Mouse (Mus musculus) adipocyte (in vitro differentiated cells): ENCODE data around the gene Edil3.
A peak's percentile ranks its signal among the peaks of the same experiment; 100 is the strongest.

ENCODE experiments used
- DNase-seq: peaks from one replicate; pipeline ENCODE4 v3.0.0-alpha.2; 2016; ENCODE audit warnings: low spot score

Edil3 gene

DNA sequence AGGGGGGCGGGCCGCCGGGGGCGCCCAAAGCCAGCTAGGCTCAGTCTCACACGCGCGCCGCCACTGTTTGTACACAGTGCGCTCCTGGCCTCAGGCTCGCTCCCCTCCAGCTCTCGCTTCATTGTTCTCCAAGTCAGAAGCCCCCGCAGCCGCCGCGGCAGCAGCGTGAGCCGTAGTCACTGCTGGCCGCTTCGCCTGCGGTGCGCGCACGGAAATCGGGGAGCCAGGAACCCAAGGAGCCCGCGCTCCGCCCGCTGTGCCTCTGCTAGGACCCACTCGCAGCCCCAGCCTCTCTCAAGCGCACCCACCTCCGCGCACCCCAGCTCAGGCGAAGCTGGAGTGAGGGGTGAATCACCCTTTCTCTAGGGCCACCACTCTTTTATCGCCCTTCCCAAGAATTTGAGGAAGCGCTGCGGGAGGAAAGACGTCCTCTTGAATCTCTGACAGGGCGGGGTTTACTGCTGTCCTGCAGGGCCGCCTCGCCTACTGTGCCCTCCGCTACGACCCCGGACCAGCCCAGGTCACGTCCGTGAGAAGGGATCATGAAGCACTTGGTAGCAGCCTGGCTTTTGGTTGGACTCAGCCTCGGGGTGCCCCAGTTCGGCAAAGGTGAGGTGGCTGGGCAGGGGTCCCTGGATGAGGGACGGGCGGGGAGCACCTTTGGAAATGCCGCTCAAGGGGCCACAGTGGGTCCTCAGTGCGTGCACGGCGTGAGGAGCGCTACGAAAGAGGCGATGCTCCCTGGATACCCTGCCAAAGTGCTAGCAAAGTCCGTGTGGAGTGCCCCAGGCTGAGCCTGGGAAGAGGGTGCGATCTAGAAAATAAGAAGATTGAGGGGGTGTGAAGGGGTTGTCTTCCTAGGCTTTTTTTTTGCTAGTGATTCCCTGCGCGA lies at the start of gene Edil3:
Edil3 (plus strand) TSS at position 33 of the 892 bp plus-strand sequence.
- no peak for DNase-seq

DNA sequence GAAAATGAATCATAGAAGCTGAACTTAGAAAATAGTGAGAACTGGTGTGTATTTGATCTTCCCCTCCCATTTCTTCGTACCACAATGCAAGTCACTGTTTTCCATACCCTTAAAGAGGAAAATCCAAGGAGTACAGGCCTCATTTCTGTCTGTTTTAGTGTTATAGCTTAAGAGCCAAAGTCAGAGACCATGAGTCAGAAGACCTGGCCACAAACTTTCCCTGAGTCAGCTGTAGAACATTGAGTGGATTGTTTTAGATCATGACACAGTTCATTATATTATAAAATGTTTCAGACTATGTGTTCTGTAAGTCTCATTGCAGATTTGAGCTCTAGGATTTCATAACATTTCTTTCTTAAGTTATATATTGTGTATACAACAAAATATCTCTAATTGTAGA lies 22.1 kb upstream of the Edil3 start:
- no peak for DNase-seq

- DNase-seq, result no peak
Observed at GRCm38 (mm10) chr13:88801006-88801405, 20.3 kb upstream of the Edil3 start.

GRCm38 (mm10) chr13:88805838-88806237 lies 15.4 kb upstream of the Edil3 start:
- no peak for DNase-seq

- no peak for DNase-seq
Observed at GRCm38 (mm10) chr13:88806269-88806668, 15.0 kb upstream of the Edil3 start.

GRCm38 (mm10) chr13:88810097-88810496 lies 11.2 kb upstream of the Edil3 start:
- DNase-seq, result no peak

GRCm38 (mm10) chr13:88820686-88821308 lies 475 bp upstream of the Edil3 start:
- no peak for DNase-seq

GRCm38 (mm10) chr13:88822332-88822895 lies 1.1 kb downstream of the Edil3 start:
- DNase-seq, result no peak

GRCm38 (mm10) chr13:88822976-88823521 lies 1.8 kb downstream of the Edil3 start:
- DNase-seq, result no peak

DNA sequence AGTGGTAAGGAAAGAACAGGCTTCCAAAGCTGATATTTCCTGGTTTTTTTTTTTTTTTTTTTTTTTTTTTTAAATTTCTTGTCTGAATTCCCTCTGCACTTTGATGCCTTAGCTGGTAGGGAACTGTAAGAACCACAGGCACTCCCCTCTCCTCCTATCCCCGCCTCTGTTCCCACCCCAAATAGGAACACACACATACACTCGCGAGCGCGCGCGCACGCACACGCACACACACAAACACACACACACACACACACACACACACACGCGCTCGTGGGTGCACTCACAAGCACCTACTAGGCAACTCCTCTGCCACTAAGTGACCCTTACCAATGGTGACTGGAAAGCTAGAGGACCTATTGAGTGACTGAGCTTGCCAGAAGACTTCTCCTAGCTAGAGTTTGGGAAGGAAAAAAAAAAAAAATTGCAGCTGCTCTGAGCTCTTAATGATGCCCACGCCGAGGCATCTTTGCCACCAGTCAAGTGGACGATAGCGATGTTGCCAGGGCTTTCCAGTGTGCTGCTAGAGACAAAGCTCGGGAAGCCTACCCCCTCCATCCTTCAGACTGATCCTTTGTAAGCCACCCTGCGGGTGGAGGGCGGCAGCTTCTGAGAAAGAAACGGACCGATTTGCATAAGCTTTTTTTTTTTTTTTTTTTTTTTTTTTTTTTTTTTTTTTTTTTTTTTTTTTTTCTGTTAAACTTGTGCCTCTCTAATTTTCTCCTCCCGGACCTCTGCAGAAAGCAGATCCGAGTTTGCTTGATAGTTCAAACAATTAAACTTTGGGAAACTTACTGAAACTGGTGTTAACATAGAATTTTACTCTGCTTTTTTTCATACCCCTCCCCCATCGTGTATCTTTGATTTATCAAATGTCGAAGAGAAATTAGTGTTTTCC lies 2.5 kb downstream of the Edil3 start:
- DNase-seq, result peak; percentile 16

- no peak for DNase-seq
Observed at GRCm38 (mm10) chr13:88824441-88824840, 3.2 kb downstream of the Edil3 start.

- DNase-seq, result no peak
Observed at GRCm38 (mm10) chr13:88828362-88828761, 7.1 kb downstream of the Edil3 start.

DNA sequence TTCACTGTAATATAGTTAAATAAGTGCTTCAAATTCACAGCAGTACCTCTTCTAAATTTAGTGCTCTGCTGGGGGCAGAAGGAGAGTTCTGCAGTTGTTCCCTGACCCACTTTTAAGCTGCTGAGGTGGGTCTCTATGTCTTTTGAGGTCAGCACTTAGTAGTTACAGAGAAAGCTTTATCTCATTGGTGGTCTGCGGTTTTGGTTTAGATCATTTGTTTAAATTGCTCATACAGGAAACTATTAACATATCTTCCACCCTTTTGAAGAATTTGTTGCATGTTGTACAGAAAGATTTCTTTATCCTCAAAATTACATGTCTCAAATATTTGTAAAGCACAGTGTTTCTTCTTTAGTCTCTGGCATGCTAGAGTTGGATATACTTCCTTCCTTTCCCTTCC lies 12.5 kb downstream of the Edil3 start:
- no peak for DNase-seq

DNA sequence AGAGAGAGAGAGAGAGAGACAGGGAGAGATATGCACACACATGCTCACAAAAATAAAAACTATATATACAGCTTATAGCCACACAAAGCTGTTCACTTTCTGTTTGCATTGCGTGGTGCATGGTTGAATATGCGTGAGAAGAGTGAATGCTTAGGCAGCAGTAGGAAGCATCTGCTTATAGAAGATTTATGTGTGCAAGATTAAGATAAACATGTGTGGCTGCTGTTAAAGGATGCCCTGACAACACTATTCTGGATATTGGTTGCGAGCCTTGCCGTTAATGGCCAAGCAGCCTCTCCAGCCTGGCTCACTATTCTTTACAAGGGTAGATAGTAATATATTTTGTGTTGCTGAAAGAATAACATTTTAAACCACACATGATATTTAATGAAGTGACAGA lies 28.5 kb downstream of the Edil3 start:
- no peak for DNase-seq

- no peak for DNase-seq
Observed at GRCm38 (mm10) chr13:88879960-88880359, 58.7 kb downstream of the Edil3 start.

- DNase-seq, result no peak
Observed at GRCm38 (mm10) chr13:88890728-88891127, 69.5 kb downstream of the Edil3 start.

DNA sequence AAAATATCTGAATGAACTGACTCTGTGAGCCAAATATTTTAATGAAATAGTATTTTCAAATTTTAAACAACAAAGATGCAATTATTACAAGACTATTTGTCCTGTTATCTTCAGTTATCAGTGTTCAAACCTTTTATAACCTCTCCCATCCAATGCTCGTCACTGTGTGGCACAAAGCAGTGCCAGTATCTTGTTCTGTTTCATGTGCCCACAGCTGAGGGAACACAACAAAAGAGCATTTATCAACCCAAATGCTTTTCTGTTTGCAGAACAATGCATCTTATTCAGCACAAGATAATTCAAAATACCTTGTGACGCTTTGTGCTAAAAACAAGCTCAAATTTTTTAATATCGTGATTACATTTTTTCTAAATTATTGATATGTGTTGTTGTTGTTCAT lies 78.8 kb downstream of the Edil3 start:
- DNase-seq, result no peak

GRCm38 (mm10) chr13:88907405-88907804 lies 86.1 kb downstream of the Edil3 start:
- DNase-seq, result peak; percentile 8

DNA sequence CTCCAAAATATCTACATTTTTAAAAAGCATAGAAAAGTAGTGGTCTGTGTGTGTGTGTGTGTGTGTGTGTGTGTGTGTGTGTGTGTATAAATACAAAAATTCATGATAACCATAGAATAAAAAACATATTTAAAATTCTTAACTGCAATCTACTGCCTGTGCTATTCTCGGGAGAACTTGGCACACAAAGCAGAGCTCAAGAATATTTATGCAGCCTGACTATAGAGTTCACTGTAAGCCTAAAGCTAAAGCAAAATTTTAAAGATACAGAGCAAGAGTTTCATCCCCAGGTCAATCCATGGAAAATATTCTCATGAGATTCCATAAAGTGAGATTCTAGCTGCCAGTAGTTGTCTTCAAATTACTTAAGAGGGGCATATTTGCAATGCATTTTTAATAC lies 86.9 kb downstream of the Edil3 start:
- no peak for DNase-seq

GRCm38 (mm10) chr13:88916503-88916902 lies 95.2 kb downstream of the Edil3 start:
- DNase-seq, result no peak

DNA sequence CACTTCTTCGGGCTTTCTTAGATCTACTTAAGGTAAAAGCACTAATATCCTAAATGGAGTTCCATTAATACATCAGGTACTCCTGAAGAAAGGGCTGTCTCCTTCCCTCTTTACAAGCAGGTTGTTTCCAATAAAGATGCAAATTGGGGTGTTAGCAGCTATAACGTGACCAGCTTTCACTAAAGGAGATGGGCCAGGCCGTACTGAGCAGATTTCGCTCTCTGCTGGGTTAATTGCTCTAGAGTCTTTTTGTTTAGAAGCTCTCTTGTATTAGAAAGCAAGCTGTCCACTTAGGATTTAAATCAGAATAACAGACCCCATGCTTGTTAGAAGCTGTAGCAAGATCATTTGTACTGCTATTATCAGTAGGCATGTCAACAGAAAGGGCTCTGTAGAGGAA lies 108.4 kb downstream of the Edil3 start:
- DNase-seq, result no peak

GRCm38 (mm10) chr13:88938564-88938963 lies 117.3 kb downstream of the Edil3 start:
- no peak for DNase-seq
